Mouse (Mus musculus): ENCODE data around the gene Fam166a. TPM values are rescaled to one million over a fixed set of nuclear protein-coding genes. Genes with fewer than 3 reads are reported as not detected.

The Fam166a gene
- polyA plus RNA-seq, 1 experiment from 2014 or later: 1.1 TPM

DNA sequence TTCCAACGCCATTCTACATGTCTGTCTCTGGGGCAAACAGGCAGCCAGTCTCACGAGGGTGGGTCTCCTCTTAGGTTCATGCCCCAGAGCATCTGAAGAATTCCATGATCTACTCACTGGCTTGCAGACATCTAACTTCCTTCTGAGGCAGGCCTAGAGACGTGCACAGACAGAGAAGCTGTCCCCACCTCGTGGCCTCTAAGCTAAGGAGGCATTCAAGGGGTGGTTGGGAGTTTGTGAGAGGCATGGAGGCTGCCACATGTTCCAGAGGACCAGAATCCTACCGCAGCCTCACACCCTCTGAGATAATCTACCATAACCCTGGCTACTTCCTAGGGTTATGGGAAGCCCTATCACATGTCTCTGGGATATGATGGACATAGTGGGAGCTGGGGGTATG is 24.5 kb upstream of the Fam166a start:
- Histone ChIP-seq H3K36me3 (ENCODE audit: control insufficient read depth, insufficient read depth, low read length) (peaks cover 10% of the 10 kb centered on the region; the same call in 1 of the 2 replicates), H3K27ac (ENCODE audit: low read depth, low read length) (no peak overlapping the region), H3K9ac (ENCODE audit: low read length) (no peak overlapping the region), H3K4me1 (ENCODE audit: control insufficient read depth, insufficient read depth, low read length) (no peaks in the 10 kb centered on the region), H3K4me2 (ENCODE audit: low read length) (no peak overlapping the region), H3K9me3 (replicated peaks; ENCODE audit: control insufficient read depth, low read length) (no peaks in the 10 kb centered on the region), H3K4me3 (ENCODE audit: low read depth, low read length) (no peak overlapping the region), H3K27me3 (replicated peaks; ENCODE audit: control insufficient read depth, insufficient read depth, low read length) (peaks cover 26% of the 10 kb centered on the region)
- ATAC-seq: no peak
- no peak for DNase-seq (ENCODE audit: low spot score)
- WGBS: 73% methylated on average over 5 of the region's 5 CpGs

DNA sequence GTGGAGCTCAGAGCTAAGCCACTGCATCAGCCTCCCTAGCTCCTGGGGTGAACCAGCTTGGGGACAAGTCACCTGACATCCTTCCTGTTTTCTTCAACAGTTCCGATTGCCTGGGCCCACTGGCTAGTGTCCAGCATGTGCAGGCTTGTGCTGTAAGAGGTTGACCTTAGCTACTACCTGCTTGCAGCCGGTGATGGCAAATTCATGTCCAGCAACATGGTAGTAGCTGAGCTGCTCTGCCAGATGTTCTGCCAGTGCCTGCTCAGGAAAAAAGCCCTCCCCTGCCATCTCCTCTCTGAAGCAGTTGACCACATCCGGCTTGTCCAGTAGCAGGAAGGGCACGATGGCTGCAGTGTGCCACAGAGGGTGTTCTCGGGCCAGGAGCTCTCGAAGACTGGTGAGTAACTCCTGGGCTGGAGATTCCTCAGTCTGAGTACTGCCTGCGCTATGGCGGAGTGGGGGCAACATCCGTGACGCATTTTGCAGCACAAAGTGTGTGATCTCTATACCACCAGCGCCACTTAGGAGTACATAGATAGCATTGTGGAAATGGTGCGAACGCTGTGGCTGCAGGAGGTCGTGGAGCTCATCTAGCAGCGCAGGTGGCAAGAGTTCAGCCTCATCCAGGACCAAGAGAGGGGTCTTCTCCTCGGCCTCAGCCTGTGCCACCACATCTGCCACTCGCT is 23.9 kb upstream of the Fam166a start:
- no peak overlapping the region for H3K27ac ChIP-seq (ENCODE audit: low read depth, low read length)
- 88% methylated on average over 17 of the region's 17 CpGs for WGBS
- H3K9me3 ChIP-seq (replicated peaks; ENCODE audit: control insufficient read depth, low read length): no peaks in the 10 kb centered on the region
- H3K9ac ChIP-seq (ENCODE audit: low read length): no peak overlapping the region
- peaks cover 26% of the 10 kb centered on the region for H3K27me3 ChIP-seq (replicated peaks; ENCODE audit: control insufficient read depth, insufficient read depth, low read length)
- no peak overlapping the region for H3K4me3 ChIP-seq (ENCODE audit: low read depth, low read length)
- ATAC-seq: no peak
- H3K4me1 ChIP-seq (ENCODE audit: control insufficient read depth, insufficient read depth, low read length): no peaks in the 10 kb centered on the region
- H3K4me2 ChIP-seq (ENCODE audit: low read length): no peak overlapping the region
- no peak for DNase-seq (ENCODE audit: low spot score)
- peaks cover 16% of the 10 kb centered on the region for H3K36me3 ChIP-seq (ENCODE audit: control insufficient read depth, insufficient read depth, low read length)

DNA sequence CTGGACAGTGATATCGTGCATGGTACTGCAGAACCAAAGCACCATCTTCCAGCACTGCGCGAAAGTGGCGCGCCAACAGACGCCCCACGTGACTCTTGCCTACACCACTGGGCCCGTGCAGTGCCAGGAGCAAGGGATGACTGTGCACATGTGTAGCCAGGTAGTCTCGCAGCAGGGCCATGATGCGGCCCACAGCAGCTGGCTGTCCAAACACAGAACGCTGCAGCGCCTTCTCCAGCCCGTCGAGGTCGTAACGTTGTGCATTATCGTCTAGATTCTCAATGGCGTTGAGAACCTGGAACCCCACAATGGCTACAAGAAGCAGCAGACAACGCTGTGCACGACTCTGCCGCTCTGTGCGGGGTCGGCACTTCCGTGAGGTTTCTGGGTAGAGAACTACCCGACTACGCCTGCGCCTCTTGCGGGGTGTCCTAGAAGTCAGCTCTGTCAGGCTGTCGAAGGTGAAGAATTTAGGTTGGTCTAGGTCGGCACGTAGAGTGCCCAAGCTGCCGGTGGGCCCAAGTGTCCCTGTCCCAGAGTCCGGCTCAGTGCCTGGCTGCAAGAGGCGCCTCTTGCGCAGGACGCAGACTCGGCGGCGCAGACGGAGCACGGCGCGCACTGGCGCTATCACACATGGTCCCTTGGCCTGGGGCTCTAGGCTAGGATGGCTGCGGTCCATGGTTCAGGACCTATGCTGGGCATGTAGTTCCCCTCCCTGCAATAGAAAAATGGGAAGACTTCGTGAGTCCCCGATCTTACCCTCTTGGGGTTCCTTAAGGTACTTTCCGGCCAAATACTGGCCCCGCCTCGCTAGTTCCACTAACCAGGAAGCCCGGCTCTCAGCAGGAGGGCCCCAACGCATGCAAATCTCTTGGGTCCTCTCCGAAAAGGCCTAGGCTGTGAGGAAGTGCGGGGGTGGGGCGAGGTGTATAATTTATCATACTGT is 23.1 kb upstream of the Fam166a start:
- WGBS: 25% methylated on average over 55 of the region's 55 CpGs
- H3K9ac ChIP-seq (ENCODE audit: low read length): no peak overlapping the region
- DNase-seq (ENCODE audit: low spot score) (no peak), ATAC-seq (no peak)
- no peak overlapping the region for H3K27ac ChIP-seq (ENCODE audit: low read depth, low read length)
- no peaks in the 10 kb centered on the region for H3K9me3 ChIP-seq (replicated peaks; ENCODE audit: control insufficient read depth, low read length)
- no peak overlapping the region for H3K4me2 ChIP-seq (ENCODE audit: low read length)
- H3K27me3 ChIP-seq (replicated peaks; ENCODE audit: control insufficient read depth, insufficient read depth, low read length): peaks cover 26% of the 10 kb centered on the region
- peaks cover 25% of the 10 kb centered on the region for H3K36me3 ChIP-seq (ENCODE audit: control insufficient read depth, insufficient read depth, low read length)
- no peak overlapping the region for H3K4me3 ChIP-seq (ENCODE audit: low read depth, low read length)
- no peaks in the 10 kb centered on the region for H3K4me1 ChIP-seq (ENCODE audit: control insufficient read depth, insufficient read depth, low read length)

DNA sequence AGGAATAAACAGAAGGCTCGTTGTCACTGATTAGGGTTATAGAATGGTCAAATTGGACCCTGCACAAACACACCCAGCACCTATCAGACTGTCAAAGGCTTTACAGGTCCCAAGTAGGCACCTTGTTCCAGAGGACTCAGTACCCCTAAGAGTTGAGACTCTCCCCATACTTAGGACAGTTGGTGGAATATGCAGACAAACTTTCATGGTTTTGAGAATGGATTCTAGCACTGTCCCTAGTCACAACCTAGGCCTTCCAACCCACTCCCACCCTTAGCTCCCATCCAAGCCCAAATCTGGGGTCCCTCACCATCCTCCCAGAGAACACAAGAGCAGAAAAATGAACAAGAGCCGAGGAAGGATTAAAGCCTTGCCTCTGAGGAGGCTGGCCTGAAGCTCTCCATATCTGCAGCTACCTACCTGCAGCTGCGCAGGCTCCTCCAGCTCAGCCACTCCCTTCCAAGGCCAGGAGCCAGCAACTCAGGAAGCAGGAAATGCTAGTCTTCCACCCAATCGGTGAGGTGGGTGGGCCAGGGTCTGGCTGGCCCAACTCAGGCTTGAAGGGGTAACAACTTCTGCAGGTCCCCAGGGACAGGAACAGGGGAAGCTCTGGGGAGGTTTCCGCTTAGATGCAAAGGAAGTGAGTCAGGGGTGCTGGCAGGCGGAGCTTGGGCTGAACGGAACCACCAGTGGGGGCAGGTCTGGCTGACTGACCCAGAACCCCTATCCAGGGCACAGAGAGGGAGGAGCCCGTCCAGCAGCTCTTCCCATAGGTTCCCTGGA is 22.2 kb upstream of the Fam166a start, which contains the start of gene Tor4a:
Tor4a (minus strand) TSS at position 715 of the 783 bp plus-strand sequence.
- no peak within 1 kb of the TSS for H3K27ac ChIP-seq (ENCODE audit: low read depth, low read length)
- WGBS: 11% methylated on average over 8 of the region's 8 CpGs
- H3K4me2 ChIP-seq (ENCODE audit: low read length): no peak within 1 kb of the TSS
- H3K4me3 ChIP-seq (ENCODE audit: low read depth, low read length): no peak within 1 kb of the TSS
- H3K4me1 ChIP-seq (ENCODE audit: control insufficient read depth, insufficient read depth, low read length): no peaks in the 10 kb centered on the region
- DNase-seq (ENCODE audit: low spot score): no peak
- no peak for ATAC-seq
- H3K9ac ChIP-seq (ENCODE audit: low read length): no peak within 1 kb of the TSS
- H3K9me3 ChIP-seq (replicated peaks; ENCODE audit: control insufficient read depth, low read length): no peaks in the 10 kb centered on the region
- peaks cover 26% of the 10 kb centered on the region for H3K27me3 ChIP-seq (replicated peaks; ENCODE audit: control insufficient read depth, insufficient read depth, low read length)
- peaks cover 33% of the 10 kb centered on the region for H3K36me3 ChIP-seq (ENCODE audit: control insufficient read depth, insufficient read depth, low read length)

DNA sequence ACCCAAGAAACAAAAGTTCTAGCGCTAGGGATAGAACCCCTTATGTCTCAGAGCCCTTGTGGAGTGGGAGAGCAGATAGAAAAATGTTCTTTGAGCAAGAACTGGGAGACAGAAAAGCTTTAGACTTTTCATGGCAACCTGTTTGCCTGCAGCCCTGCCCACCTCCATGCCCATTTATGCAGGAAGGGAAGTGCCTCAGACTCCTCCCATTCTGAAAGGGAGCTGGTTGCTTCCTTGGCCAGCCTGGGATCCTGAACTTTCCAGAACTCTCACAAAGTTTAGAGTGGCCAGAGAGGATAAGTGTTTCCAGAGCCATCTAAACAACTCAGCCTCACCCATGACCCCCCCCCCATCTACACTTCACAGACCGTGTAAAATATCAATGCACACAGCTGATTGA is 21.4 kb upstream of the Fam166a start:
- WGBS: 30% methylated on average over 2 of the region's 2 CpGs
- H3K9ac ChIP-seq (ENCODE audit: low read length): no peak overlapping the region
- no peak overlapping the region for H3K4me2 ChIP-seq (ENCODE audit: low read length)

DNA sequence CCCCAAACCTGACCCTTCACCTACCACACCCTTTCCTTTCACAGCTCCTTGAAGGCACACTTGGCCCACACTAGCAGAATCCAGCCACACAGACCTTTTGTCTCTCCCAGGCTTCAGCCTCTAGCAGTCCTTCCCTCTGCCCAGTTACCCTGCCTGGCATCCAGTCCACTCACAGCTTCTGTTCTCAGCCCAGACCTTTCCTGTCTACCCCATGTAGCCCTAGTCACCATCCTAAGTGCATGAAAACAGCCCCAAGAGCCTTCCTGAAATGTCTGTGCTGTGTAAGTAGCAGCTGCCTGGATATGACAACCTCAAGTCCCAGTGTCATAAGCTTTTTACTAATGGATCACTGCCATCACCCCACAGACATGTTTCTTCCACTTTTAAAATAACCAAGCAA is 20.6 kb upstream of the Fam166a start:
- H3K4me1 ChIP-seq (ENCODE audit: control insufficient read depth, insufficient read depth, low read length): no peaks in the 10 kb centered on the region
- H3K9me3 ChIP-seq (replicated peaks; ENCODE audit: control insufficient read depth, low read length): no peaks in the 10 kb centered on the region
- no peak overlapping the region for H3K27ac ChIP-seq (ENCODE audit: low read depth, low read length)
- no peak overlapping the region for H3K4me3 ChIP-seq (ENCODE audit: low read depth, low read length)
- H3K27me3 ChIP-seq (replicated peaks; ENCODE audit: control insufficient read depth, insufficient read depth, low read length): peaks cover 26% of the 10 kb centered on the region
- DNase-seq (ENCODE audit: low spot score): no peak
- peaks cover 49% of the 10 kb centered on the region for H3K36me3 ChIP-seq (ENCODE audit: control insufficient read depth, insufficient read depth, low read length)
- no peak overlapping the region for H3K9ac ChIP-seq (ENCODE audit: low read length)
- no peak overlapping the region for H3K4me2 ChIP-seq (ENCODE audit: low read length)
- no peak for ATAC-seq

More for the DNA sequence above, 21.4 kb upstream of the Fam166a start:
- DNase-seq (ENCODE audit: low spot score) (no peak), ATAC-seq (no peak)
- Histone ChIP-seq H3K4me1 (ENCODE audit: control insufficient read depth, insufficient read depth, low read length) (no peaks in the 10 kb centered on the region), H3K9me3 (replicated peaks; ENCODE audit: control insufficient read depth, low read length) (no peaks in the 10 kb centered on the region), H3K27ac (ENCODE audit: low read depth, low read length) (no peak overlapping the region), H3K27me3 (replicated peaks; ENCODE audit: control insufficient read depth, insufficient read depth, low read length) (peaks cover 26% of the 10 kb centered on the region), H3K4me3 (ENCODE audit: low read depth, low read length) (no peak overlapping the region), H3K36me3 (ENCODE audit: control insufficient read depth, insufficient read depth, low read length) (peaks cover 42% of the 10 kb centered on the region)

DNA sequence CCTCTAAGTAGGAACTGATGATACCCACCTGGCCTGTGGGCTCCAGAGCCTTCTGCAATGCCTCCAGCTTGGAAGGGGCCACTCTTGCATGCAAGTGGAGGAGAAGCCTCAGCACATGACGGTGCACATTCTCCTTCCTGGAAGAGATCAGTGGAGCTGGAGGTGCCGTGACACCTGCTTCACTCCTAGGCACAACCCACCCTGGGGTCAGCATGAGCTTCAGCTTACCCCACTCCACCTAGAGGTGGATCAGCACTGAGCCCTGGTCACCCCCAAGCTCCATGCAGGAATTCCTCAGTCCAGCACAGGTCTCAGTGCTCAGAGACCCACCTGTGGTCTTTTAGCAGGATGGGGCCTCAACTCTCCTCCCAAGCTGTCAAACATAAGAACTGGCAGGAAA is 17.9 kb upstream of the Fam166a start:
- Histone ChIP-seq H3K4me3 (ENCODE audit: low read depth, low read length) (no peak overlapping the region), H3K27me3 (replicated peaks; ENCODE audit: control insufficient read depth, insufficient read depth, low read length) (peaks cover 15% of the 10 kb centered on the region), H3K9me3 (replicated peaks; ENCODE audit: control insufficient read depth, low read length) (no peaks in the 10 kb centered on the region), H3K36me3 (ENCODE audit: control insufficient read depth, insufficient read depth, low read length) (peaks cover 76% of the 10 kb centered on the region), H3K27ac (ENCODE audit: low read depth, low read length) (no peak overlapping the region), H3K9ac (ENCODE audit: low read length) (no peak overlapping the region), H3K4me2 (ENCODE audit: low read length) (no peak overlapping the region), H3K4me1 (ENCODE audit: control insufficient read depth, insufficient read depth, low read length) (no peaks in the 10 kb centered on the region)
- 90% methylated on average over 2 of the region's 2 CpGs for WGBS
- no peak for DNase-seq (ENCODE audit: low spot score)
- ATAC-seq: no peak

DNA sequence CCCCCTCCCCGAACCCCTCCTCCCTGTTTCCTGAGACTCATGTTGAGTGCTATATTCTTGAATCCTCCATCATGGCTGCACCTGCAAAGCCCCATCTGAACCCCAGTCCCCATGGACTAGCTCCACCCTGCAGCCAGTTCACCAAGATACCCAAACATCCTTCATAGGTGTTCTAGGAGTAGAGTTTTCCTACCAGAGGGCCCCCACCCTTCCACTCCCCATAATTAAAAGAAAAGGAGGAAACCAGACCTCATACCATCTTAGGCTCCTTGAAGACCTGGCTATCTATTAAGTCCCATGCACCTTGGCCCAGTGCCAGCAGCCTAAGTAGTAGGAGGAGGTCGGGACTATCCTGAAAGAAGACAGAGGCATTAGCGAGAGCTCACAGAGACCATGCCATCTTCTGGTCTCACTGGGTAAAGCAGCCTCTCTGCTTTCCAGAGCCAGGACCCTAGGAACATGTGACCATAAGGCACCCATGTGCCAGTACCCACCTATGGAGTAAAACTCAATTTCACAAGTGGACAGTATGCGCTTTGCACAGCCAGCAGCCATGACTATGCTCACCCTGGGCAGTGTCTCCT is 14.8 kb upstream of the Fam166a start:
- no peak overlapping the region for H3K4me3 ChIP-seq (ENCODE audit: low read depth, low read length)
- no peaks in the 10 kb centered on the region for H3K27me3 ChIP-seq (replicated peaks; ENCODE audit: control insufficient read depth, insufficient read depth, low read length)
- no peak overlapping the region for H3K27ac ChIP-seq (ENCODE audit: low read depth, low read length)
- H3K4me2 ChIP-seq (ENCODE audit: low read length): no peak overlapping the region
- no peak overlapping the region for H3K9ac ChIP-seq (ENCODE audit: low read length)
- WGBS: 58% methylated on average over 4 of the region's 4 CpGs
- no peaks in the 10 kb centered on the region for H3K4me1 ChIP-seq (ENCODE audit: control insufficient read depth, insufficient read depth, low read length)
- peaks cover 88% of the 10 kb centered on the region for H3K36me3 ChIP-seq (ENCODE audit: control insufficient read depth, insufficient read depth, low read length)
- H3K9me3 ChIP-seq (replicated peaks; ENCODE audit: control insufficient read depth, low read length): no peaks in the 10 kb centered on the region
- DNase-seq (ENCODE audit: low spot score) (no peak), ATAC-seq (peak; percentile 26; the same call in 1 of the 2 replicates)

Measured in forebrain, embryonic 14.5 days (tissue).